In genomic region chr4:125930764-125931163, GRCm38 (mm10) we compare ENCODE assay signal across 21 mouse cellular contexts.
DNase-seq lines count a peak whose midpoint lies in the region; ATAC-seq lines count a peak whose summit lies in the region.
"Had no signal": no experiment of that assay in that cellular context is flagged by ENCODE, and none has a peak within 500 bp of the region (broad histone marks: within the 10 kb centered on the region; RNA-seq: fewer than 3 reads in every experiment).

No protein-coding gene starts in this region.

- H3K4me3 ChIP-seq in kidney, embryonic 15.5 days (replicated peaks), result no peak overlapping the region
- H3K4me3 ChIP-seq in hindbrain, embryonic 13.5 days, result no peak overlapping the region
- no peak overlapping the region for H3K4me3 ChIP-seq in neural tube, embryonic 11.5 days (ENCODE audit: low read depth, low read length)
- H3K4me3 ChIP-seq: embryonic facial prominence, embryonic 15.5 days; erythroblast, embryonic 14.5 days; forebrain, embryonic 15.5 days; heart, embryonic 13.5 days; intestine, embryonic 15.5 days had no signal

- peaks cover 58% of the 10 kb centered on the region for H3K4me1 ChIP-seq in kidney, embryonic 15.5 days
- peaks cover 61% of the 10 kb centered on the region for H3K4me1 ChIP-seq in hindbrain, embryonic 13.5 days (replicated peaks)
- H3K4me1 ChIP-seq in neural tube, embryonic 11.5 days (ENCODE audit: control insufficient read depth, insufficient read depth, low read length), result peaks cover 21% of the 10 kb centered on the region
- H3K4me1 ChIP-seq: heart, embryonic 13.5 days; intestine, embryonic 15.5 days had no signal

- no peak overlapping the region for H3K4me2 ChIP-seq in kidney, embryonic 15.5 days
- no peak overlapping the region for H3K4me2 ChIP-seq in hindbrain, embryonic 13.5 days
- H3K4me2 ChIP-seq in neural tube, embryonic 11.5 days (ENCODE audit: low read depth), result no peak overlapping the region
- H3K4me2 ChIP-seq: embryonic facial prominence, embryonic 15.5 days; forebrain, embryonic 15.5 days; heart, embryonic 13.5 days; intestine, embryonic 15.5 days had no signal

- H3K9me3 ChIP-seq in kidney, embryonic 15.5 days (replicated peaks), result no peaks in the 10 kb centered on the region
- no peaks in the 10 kb centered on the region for H3K9me3 ChIP-seq in hindbrain, embryonic 13.5 days
- no peaks in the 10 kb centered on the region for H3K9me3 ChIP-seq in neural tube, embryonic 11.5 days (ENCODE audit: control insufficient read depth, low read length)
- H3K9me3 ChIP-seq: embryonic facial prominence, embryonic 15.5 days; forebrain, embryonic 15.5 days; heart, embryonic 13.5 days; intestine, embryonic 15.5 days had no signal

- DNase-seq in adrenal gland, adult 2 months, result peak; percentile 27
- no peak for DNase-seq in adrenal gland, adult 18-20 months (ENCODE audit: low spot score in 2 of 2)
- no peak for DNase-seq in kidney, postnatal 4 days
- DNase-seq in neural tube, embryonic 11.5 days (ENCODE audit: low spot score), result peak; percentile 38
- DNase-seq in left cerebral cortex, postnatal 25 days (ENCODE audit: low spot score in 2 of 2), result no peak
- no peak for DNase-seq in layer of hippocampus, postnatal 36 days
- DNase-seq: B cell, adult 2 months; cerebellum, adult 18-20 months; cerebellum, adult 9-11 months; gastrocnemius, postnatal 36 days; heart, adult 11 months; heart, postnatal 36 days had no signal

- no peak overlapping the region for H3K9ac ChIP-seq in kidney, embryonic 15.5 days
- H3K9ac ChIP-seq in hindbrain, embryonic 13.5 days, result no peak overlapping the region
- no peak overlapping the region for H3K9ac ChIP-seq in neural tube, embryonic 11.5 days (ENCODE audit: low read length)
- H3K9ac ChIP-seq: embryonic facial prominence, embryonic 15.5 days; forebrain, embryonic 15.5 days; heart, embryonic 13.5 days; intestine, embryonic 15.5 days had no signal

- intact Hi-C loops in left cerebral cortex, postnatal 25 days (cut with DNase I), result no loop called here

- 0 out of 2 replicates have a peak, but pooled peaks cover 4% of the 10 kb centered on the region for H3K27me3 ChIP-seq in kidney, embryonic 15.5 days
- H3K27me3 ChIP-seq in hindbrain, embryonic 13.5 days, result 0 out of 2 replicates have a peak, but pooled peaks cover 7% of the 10 kb centered on the region
- no peaks in the 10 kb centered on the region for H3K27me3 ChIP-seq in neural tube, embryonic 11.5 days (ENCODE audit: control insufficient read depth, insufficient read depth, low read length)
- H3K27me3 ChIP-seq: embryonic facial prominence, embryonic 15.5 days; intestine, embryonic 15.5 days had no signal

- peak overlapping the region; percentile 54; the same call in 1 of the 2 replicates for H3K27ac ChIP-seq in kidney, embryonic 15.5 days
- H3K27ac ChIP-seq in hindbrain, embryonic 13.5 days, result peak overlapping the region; percentile 90
- peak overlapping the region; percentile 4; the same call in 1 of the 2 replicates for H3K27ac ChIP-seq in neural tube, embryonic 11.5 days (ENCODE audit: low read depth, low read length)
- H3K27ac ChIP-seq: embryonic facial prominence, embryonic 15.5 days; forebrain, embryonic 15.5 days; heart, embryonic 13.5 days; intestine, embryonic 15.5 days had no signal

- 27% methylated on average over 10 of the region's 10 CpGs for WGBS in kidney, embryonic 15.5 days
- 20% methylated on average over 10 of the region's 10 CpGs for WGBS in hindbrain, embryonic 13.5 days
- WGBS in neural tube, embryonic 11.5 days, result 23% methylated on average over 10 of the region's 10 CpGs

- no peak for ATAC-seq in kidney, embryonic 15.5 days (replicated peaks; ENCODE audit: low FRiP score)
- ATAC-seq in hindbrain, embryonic 13.5 days (ENCODE audit: low FRiP score), result no peak
- peak; percentile 38; the same call in 1 of the 2 replicates for ATAC-seq in neural tube, embryonic 11.5 days (ENCODE audit: insufficient read depth, low FRiP score, low TSS enrichment)
- ATAC-seq: CD4-positive, CD25-positive, alpha-beta regulatory T cell, adult 4 months; forebrain, embryonic 15.5 days; intestine, embryonic 15.5 days had no signal

- H3K36me3 ChIP-seq in kidney, embryonic 15.5 days, result no peaks in the 10 kb centered on the region
- H3K36me3 ChIP-seq in hindbrain, embryonic 13.5 days, result no peaks in the 10 kb centered on the region
- no peaks in the 10 kb centered on the region for H3K36me3 ChIP-seq in neural tube, embryonic 11.5 days (ENCODE audit: control insufficient read depth, insufficient read depth, low read length)
- H3K36me3 ChIP-seq: embryonic facial prominence, embryonic 15.5 days; forebrain, embryonic 15.5 days; G1E; heart, embryonic 13.5 days; intestine, embryonic 15.5 days had no signal

Comparison
In these comparisons a context has a peak if more than half of its experiments do, and no peak if none do; other contexts are left out.
1. DNase-seq: peak in adrenal gland, adult 2 months (single experiment) and neural tube, embryonic 11.5 days (single experiment); none in adrenal gland, adult 18-20 months (0 of 2), kidney, postnatal 4 days (0 of 2), left cerebral cortex, postnatal 25 days (0 of 2) and layer of hippocampus, postnatal 36 days (0 of 2).
2. H3K27ac ChIP-seq: peak in every context shown above with its lines; median percentile 90 in hindbrain, embryonic 13.5 days; 54 in kidney, embryonic 15.5 days; 4 in neural tube, embryonic 11.5 days.